Mouse (Mus musculus): ENCODE data around the gene Sgcd. TPM values are rescaled to one million over a fixed set of nuclear protein-coding genes. Genes with fewer than 3 reads are reported as not detected.

The Sgcd gene
- total and polyA plus RNA-seq, 3 experiments: 0.38 to 2.4 (median 0.43) TPM

DNA sequence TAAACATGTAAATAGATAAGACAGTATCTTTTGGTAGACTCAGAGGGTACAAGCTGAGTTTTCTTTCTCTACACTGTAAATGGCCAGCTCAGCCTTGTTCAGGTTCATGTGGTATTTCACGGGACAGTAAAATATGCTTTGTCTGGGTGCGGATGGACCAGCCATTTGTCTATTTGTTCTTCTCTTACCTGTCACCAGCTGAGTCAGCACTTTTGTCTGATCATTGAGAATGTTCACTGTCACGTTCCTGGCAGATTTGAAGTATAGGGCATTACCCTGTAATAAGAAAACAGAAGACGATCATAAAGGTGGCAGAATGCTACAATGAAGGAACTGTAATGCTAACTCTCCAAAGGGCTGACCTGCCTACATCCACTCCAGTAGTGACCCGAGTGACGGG, 856.4 kb downstream of the Sgcd start:
- no peak for DNase-seq (ENCODE audit: extremely low read depth)
- TF ChIP-seq MAFK (IDR thresholded peaks at IDR 0.05; ENCODE audit: insufficient replicate concordance, low read length): peak; percentile 90
- no peak for TF ChIP-seq CHD1 (IDR thresholded peaks at IDR 0.05; ENCODE audit: low read depth, low read length)
- TF ChIP-seq CTCF (conservative IDR thresholded peaks at IDR 0.05 in 1 of 2, IDR thresholded peaks at IDR 0.05 in 1 of 2; ENCODE audit: low read depth in 2 of 2, low read length in 2 of 2): no peak
- TF ChIP-seq ZNF384 (IDR thresholded peaks at IDR 0.05; ENCODE audit: low read depth, low read length): no peak
- Histone ChIP-seq H3K27ac (ENCODE audit: insufficient read depth, low read depth) (no peak overlapping the region), H3K4me2 (ENCODE audit: insufficient read depth, low read depth, poor library complexity, severe bottlenecking) (no peak overlapping the region), H3K9ac (ENCODE audit: insufficient read depth, low read depth) (no peak overlapping the region), H3K4me3 (replicated peaks in 1 of 3; ENCODE audit: low read depth in 2 of 3, low read length in 2 of 3, poor library complexity in 1 of 3) (no peak overlapping the region), H3K9me3 (replicated peaks; ENCODE audit: low read length) (no peaks in the 10 kb centered on the region), H3K79me2 (replicated peaks; ENCODE audit: control insufficient read depth, extremely low read depth, insufficient read depth, poor library complexity, severe bottlenecking) (no peaks in the 10 kb centered on the region), H3K4me1 (ENCODE audit: control insufficient read depth in 1 of 2, insufficient read depth in 2 of 2) (no peaks in the 10 kb centered on the region), H3K27me3 (replicated peaks) (no peaks in the 10 kb centered on the region), H3K36me3 (replicated peaks in 1 of 2; ENCODE audit: control insufficient read depth in 1 of 2, insufficient read depth in 1 of 2, low read length in 1 of 2) (no peaks in the 10 kb centered on the region)
- dilution Hi-C loops (cut with MboI; ENCODE audit: extremely low pct_ligation_motif_present, extremely low pct_unique_long_range_greater_than_20kb, low sequenced_read_pairs): no loop called here
- in situ Hi-C loops (cut with MboI; ENCODE audit: low pct_ligation_motif_present, low pct_unique_long_range_greater_than_20kb, low sequenced_read_pairs): no loop called here

GRCm38 (mm10) chr11:47130432-47130831, 858.3 kb downstream of the Sgcd start:
- Histone ChIP-seq H3K4me3 (replicated peaks in 1 of 3; ENCODE audit: low read depth in 2 of 3, low read length in 2 of 3, poor library complexity in 1 of 3) (no peak overlapping the region), H3K36me3 (replicated peaks in 1 of 2; ENCODE audit: control insufficient read depth in 1 of 2, insufficient read depth in 1 of 2, low read length in 1 of 2) (no peaks in the 10 kb centered on the region), H3K27ac (ENCODE audit: insufficient read depth, low read depth) (no peak overlapping the region), H3K27me3 (replicated peaks) (no peaks in the 10 kb centered on the region), H3K9ac (ENCODE audit: insufficient read depth, low read depth) (no peak overlapping the region), H3K4me1 (ENCODE audit: control insufficient read depth in 1 of 2, insufficient read depth in 2 of 2) (no peaks in the 10 kb centered on the region), H3K79me2 (replicated peaks; ENCODE audit: control insufficient read depth, extremely low read depth, insufficient read depth, poor library complexity, severe bottlenecking) (no peaks in the 10 kb centered on the region), H3K9me3 (replicated peaks; ENCODE audit: low read length) (no peaks in the 10 kb centered on the region), H3K4me2 (ENCODE audit: insufficient read depth, low read depth, poor library complexity, severe bottlenecking) (no peak overlapping the region)
- TF ChIP-seq PAX5 (IDR thresholded peaks at IDR 0.05; ENCODE audit: low read length): no peak
- TF ChIP-seq SMC3 (IDR thresholded peaks at IDR 0.05; ENCODE audit: low read depth, low read length): no peak
- no peak for TF ChIP-seq E2F4 (IDR thresholded peaks at IDR 0.05; ENCODE audit: insufficient replicate concordance, low read depth, low read length)
- no peak for TF ChIP-seq EP300 (IDR thresholded peaks at IDR 0.05; ENCODE audit: low read length)
- no peak for TF ChIP-seq MAZ (IDR thresholded peaks at IDR 0.05; ENCODE audit: low read depth, low read length)
- no peak for TF ChIP-seq HCFC1 (IDR thresholded peaks at IDR 0.05; ENCODE audit: low read depth, low read length)
- no peak for TF ChIP-seq USF1 (IDR thresholded peaks at IDR 0.05; ENCODE audit: low read depth, low read length)
- no peak for TF ChIP-seq SIN3A (IDR thresholded peaks at IDR 0.05; ENCODE audit: low read length)
- TF ChIP-seq BHLHE40 (IDR thresholded peaks at IDR 0.05; ENCODE audit: low read depth, low read length): no peak
- no peak for TF ChIP-seq CHD1 (IDR thresholded peaks at IDR 0.05; ENCODE audit: low read depth, low read length)
- in situ Hi-C loops (cut with MboI; ENCODE audit: low pct_ligation_motif_present, low pct_unique_long_range_greater_than_20kb, low sequenced_read_pairs) (no loop called here), dilution Hi-C loops (cut with MboI; ENCODE audit: extremely low pct_ligation_motif_present, extremely low pct_unique_long_range_greater_than_20kb, low sequenced_read_pairs) (no loop called here)
- DNase-seq (ENCODE audit: extremely low read depth): no peak

DNA sequence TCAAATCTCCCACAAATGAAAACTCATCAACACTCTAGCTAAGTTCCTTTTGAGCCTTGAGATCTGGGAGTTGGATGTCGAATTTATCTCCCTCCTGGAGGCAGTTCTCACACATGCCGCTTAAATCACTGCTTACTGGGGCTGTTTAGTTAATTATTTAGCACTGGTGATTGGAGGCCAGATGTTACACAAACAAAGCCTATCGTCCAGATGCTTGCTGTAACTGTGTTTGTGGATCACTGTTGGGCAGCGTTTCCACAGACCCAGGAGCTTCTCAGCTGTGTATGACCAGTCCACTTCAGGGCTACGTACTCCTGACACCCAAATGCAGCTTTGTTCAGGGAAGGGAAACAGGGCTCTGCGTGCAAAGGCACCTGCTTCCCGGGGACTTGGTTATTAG, 858.8 kb downstream of the Sgcd start:
- no peaks in the 10 kb centered on the region for H3K79me2 ChIP-seq (replicated peaks; ENCODE audit: control insufficient read depth, extremely low read depth, insufficient read depth, poor library complexity, severe bottlenecking)
- no peaks in the 10 kb centered on the region for H3K9me3 ChIP-seq (replicated peaks; ENCODE audit: low read length)
- dilution Hi-C loops (cut with MboI; ENCODE audit: extremely low pct_ligation_motif_present, extremely low pct_unique_long_range_greater_than_20kb, low sequenced_read_pairs) (no loop called here), in situ Hi-C loops (cut with MboI; ENCODE audit: low pct_ligation_motif_present, low pct_unique_long_range_greater_than_20kb, low sequenced_read_pairs) (no loop called here)
- H3K27ac ChIP-seq (ENCODE audit: insufficient read depth, low read depth): no peak overlapping the region
- H3K4me1 ChIP-seq (ENCODE audit: control insufficient read depth in 1 of 2, insufficient read depth in 2 of 2): no peaks in the 10 kb centered on the region
- no peak overlapping the region for H3K4me2 ChIP-seq (ENCODE audit: insufficient read depth, low read depth, poor library complexity, severe bottlenecking)
- TF ChIP-seq ETS1 (conservative IDR thresholded peaks at IDR 0.05; ENCODE audit: low read depth, low read length) (no peak), MXI1 (IDR thresholded peaks at IDR 0.05; ENCODE audit: low read depth, low read length) (no peak), ZMIZ1 (IDR thresholded peaks at IDR 0.05; ENCODE audit: low read depth, low read length) (no peak)
- no peak overlapping the region for H3K4me3 ChIP-seq (replicated peaks in 1 of 3; ENCODE audit: low read depth in 2 of 3, low read length in 2 of 3, poor library complexity in 1 of 3)
- no peaks in the 10 kb centered on the region for H3K36me3 ChIP-seq (replicated peaks in 1 of 2; ENCODE audit: control insufficient read depth in 1 of 2, insufficient read depth in 1 of 2, low read length in 1 of 2)
- no peak for DNase-seq (ENCODE audit: extremely low read depth)
- H3K27me3 ChIP-seq (replicated peaks): no peaks in the 10 kb centered on the region
- no peak overlapping the region for H3K9ac ChIP-seq (ENCODE audit: insufficient read depth, low read depth)
